Mouse (Mus musculus) heart, embryonic 14.5 days (tissue): Measurements from ENCODE around the gene Map1b. TPM values are rescaled to one million over a fixed set of nuclear protein-coding genes. Genes with fewer than 3 reads are reported as not detected.
A peak's percentile ranks its signal among the peaks of the same experiment; 100 is the strongest.

Source experiments
- ATAC-seq: fragments of 200-750 bp; cut with Nextera tagmentation; 2 replicates; pipeline ENCODE4 v1.8.0; 2017; ENCODE audit warnings: low read depth, moderate TSS enrichment; ENCODE audit not compliant: insufficient number of reproducible peaks, insufficient read depth, low FRiP score
- H3K27ac ChIP-seq, 2 experiments: fragments of 200-500 bp in 1 of 2; fragments of 300-500 bp in 1 of 2; sonication (generic) in 1 of 2; replicated peaks in 1 of 2; 2 replicates each; pipeline ENCODE4 v1.5.1; 2012 to 2014; ENCODE audit warnings: low read depth in 2 of 2, low read length in 2 of 2, control low read depth in 1 of 2, mild to moderate bottlenecking in 1 of 2, mixed read lengths in 1 of 2; ENCODE audit not compliant: control insufficient read depth in 1 of 2, insufficient read depth in 1 of 2
- H3K27me3 ChIP-seq: fragments of 300-500 bp; sonication (generic); 2 replicates; pipeline ENCODE4 v1.6.1; 2014; ENCODE audit warnings: mild to moderate bottlenecking, low read length, control low read depth; ENCODE audit not compliant: control insufficient read depth, insufficient read depth
- H3K36me3 ChIP-seq: fragments of 300-500 bp; sonication (generic); 2 replicates; pipeline ENCODE4 v1.6.1; 2014; ENCODE audit warnings: mild to moderate bottlenecking, control low read depth, low read length, mixed read lengths; ENCODE audit not compliant: control insufficient read depth, insufficient read depth
- H3K4me1 ChIP-seq, 2 experiments: fragments of 200-500 bp in 1 of 2; fragments of 300-500 bp in 1 of 2; sonication (generic) in 1 of 2; 2 replicates each; pipeline ENCODE4 v1.6.1; 2012 to 2014; ENCODE audit warnings: low read length in 2 of 2, control low read depth in 1 of 2, mixed read lengths in 1 of 2; ENCODE audit not compliant: control insufficient read depth in 2 of 2, insufficient read depth in 2 of 2
- H3K4me2 ChIP-seq: fragments of 300-500 bp; sonication (generic); 2 replicates; pipeline ENCODE4 v1.6.1; 2014; ENCODE audit warnings: mild to moderate bottlenecking, low read length
- H3K4me3 ChIP-seq, 2 experiments: fragments of 200-500 bp in 1 of 2; fragments of 300-500 bp in 1 of 2; sonication (generic) in 1 of 2; 2 replicates each; pipeline ENCODE4 v1.5.1; 2012 to 2014; ENCODE audit warnings: low read length in 2 of 2, mild to moderate bottlenecking in 2 of 2, control low read depth in 1 of 2, low read depth in 1 of 2, moderate library complexity in 1 of 2; ENCODE audit not compliant: control insufficient read depth in 1 of 2, insufficient read depth in 1 of 2
- H3K9ac ChIP-seq: fragments of 300-500 bp; sonication (generic); 2 replicates; pipeline ENCODE4 v1.6.1; 2014; ENCODE audit warnings: mild to moderate bottlenecking, low read length
- H3K9me3 ChIP-seq: fragments of 300-500 bp; sonication (generic); 2 replicates; pipeline ENCODE4 v1.6.1; 2016; ENCODE audit warnings: low read length, control low read depth; ENCODE audit not compliant: control insufficient read depth
- WGBS: fragments of 180-500 bp; shearing (Covaris S2); extraction: QIAGEN DNeasy Blood & Tissue Kit; methylation state at CpG from one replicate; pipeline ENCODE4 v1.1.7; 2014; 5-methylcytosine and 5-hydroxymethylcytosine counted together
- polyA plus RNA-seq: library from polyadenylated mRNA; unstranded; fragments of >200 nt; fragmentation: Nextera tagmentation; extraction: Ambion mirVana; gene quantifications from 2 replicates; pipeline ENCODE4 v1.2.1, GENCODE M21; 2014

Map1b gene
- polyA plus RNA-seq, 1 experiment from 2014 or later = 135 TPM

GRCm38 (mm10) chr13:99499764-99500163 lies 16.6 kb downstream of the Map1b start:
- H3K4me2 ChIP-seq = no peak overlapping the region
- H3K27me3 ChIP-seq = no peaks in the 10 kb centered on the region
- H3K9me3 ChIP-seq = no peaks in the 10 kb centered on the region
- ATAC-seq = no peak
- no peak overlapping the region for H3K4me3 ChIP-seq
- H3K4me1 ChIP-seq = peaks cover 10 to 22% of the 10 kb centered on the region in 2 experiments
- 86% methylated on average over 9 of the region's 9 CpGs for WGBS
- H3K36me3 ChIP-seq = peaks cover 27% of the 10 kb centered on the region
- H3K9ac ChIP-seq = no peak overlapping the region
- no peak overlapping the region for H3K27ac ChIP-seq

- Histone ChIP-seq H3K27ac (no peak overlapping the region), H3K4me2 (no peak overlapping the region), H3K4me1 (peaks cover 5 to 12% of the 10 kb centered on the region in 2 experiments; a peak in 3 of 4 replicates), H3K27me3 (no peaks in the 10 kb centered on the region), H3K4me3 (no peak overlapping the region), H3K9me3 (no peaks in the 10 kb centered on the region), H3K9ac (no peak overlapping the region), H3K36me3 (peaks cover 21% of the 10 kb centered on the region)
- WGBS = 81% methylated on average over 7 of the region's 7 CpGs
- no peak for ATAC-seq
Observed at GRCm38 (mm10) chr13:99496106-99496505, 20.2 kb downstream of the Map1b start.

GRCm38 (mm10) chr13:99494416-99494815 lies 21.9 kb downstream of the Map1b start:
- Histone ChIP-seq H3K27me3 (no peaks in the 10 kb centered on the region), H3K9me3 (no peaks in the 10 kb centered on the region), H3K9ac (no peak overlapping the region), H3K36me3 (peaks cover 18% of the 10 kb centered on the region), H3K4me3 (no peak overlapping the region), H3K27ac (no peak overlapping the region), H3K4me2 (no peak overlapping the region), H3K4me1 (peaks cover 5 to 12% of the 10 kb centered on the region in 2 experiments; a peak in 3 of 4 replicates)
- no peak for ATAC-seq
- 90% methylated on average over 10 of the region's 10 CpGs for WGBS

- peaks cover 22% of the 10 kb centered on the region for H3K36me3 ChIP-seq
- no peaks in the 10 kb centered on the region for H3K27me3 ChIP-seq
- no peak for ATAC-seq
- H3K9ac ChIP-seq = no peak overlapping the region
- peaks cover 5 to 12% of the 10 kb centered on the region in 2 experiments; a peak in 3 of 4 replicates for H3K4me1 ChIP-seq
- H3K27ac ChIP-seq = no peak overlapping the region
- H3K4me3 ChIP-seq = no peak overlapping the region
- H3K9me3 ChIP-seq = no peaks in the 10 kb centered on the region
- 90% methylated on average over 5 of the region's 5 CpGs for WGBS
- H3K4me2 ChIP-seq = no peak overlapping the region
Observed at GRCm38 (mm10) chr13:99493304-99493904, 22.9 kb downstream of the Map1b start.

GRCm38 (mm10) chr13:99492619-99493303 lies 23.6 kb downstream of the Map1b start:
- Histone ChIP-seq H3K4me1 (peaks cover 5 to 12% of the 10 kb centered on the region in 2 experiments; a peak in 3 of 4 replicates), H3K27ac (0 out of 4 replicates have a peak overlapping the region, but pooled peaks of 1 of the 2 experiments have one; percentile 24), H3K9ac (no peak overlapping the region; the same call in 1 of the 2 replicates), H3K4me2 (no peak overlapping the region), H3K4me3 (no peak overlapping the region), H3K27me3 (no peaks in the 10 kb centered on the region), H3K36me3 (peaks cover 21% of the 10 kb centered on the region), H3K9me3 (no peaks in the 10 kb centered on the region)
- 42% methylated on average over 7 of the region's 7 CpGs for WGBS
- no peak for ATAC-seq

GRCm38 (mm10) chr13:99489998-99490397 lies 26.3 kb downstream of the Map1b start:
- H3K9me3 ChIP-seq = no peaks in the 10 kb centered on the region
- no peak overlapping the region for H3K27ac ChIP-seq
- H3K4me2 ChIP-seq = no peak overlapping the region
- no peak for ATAC-seq
- no peaks in the 10 kb centered on the region for H3K27me3 ChIP-seq
- no peak overlapping the region for H3K4me3 ChIP-seq
- peaks cover 19% of the 10 kb centered on the region for H3K36me3 ChIP-seq
- H3K9ac ChIP-seq = no peak overlapping the region
- H3K4me1 ChIP-seq = peaks cover 12 to 18% of the 10 kb centered on the region in 2 experiments
- 92% methylated on average over 4 of the region's 4 CpGs for WGBS

- Histone ChIP-seq H3K27me3 (no peaks in the 10 kb centered on the region), H3K27ac (no peak overlapping the region), H3K4me3 (no peak overlapping the region), H3K9ac (no peak overlapping the region), H3K36me3 (peaks cover 14% of the 10 kb centered on the region), H3K4me1 (peaks cover 14 to 22% of the 10 kb centered on the region in 2 experiments), H3K9me3 (no peaks in the 10 kb centered on the region), H3K4me2 (no peak overlapping the region)
- 89% methylated on average over 5 of the region's 5 CpGs for WGBS
- ATAC-seq = no peak
Observed at GRCm38 (mm10) chr13:99489175-99489574, 27.2 kb downstream of the Map1b start.
